Mouse (Mus musculus) CH12.LX (cell line): ENCODE data around the gene BC051142. TPM values are rescaled to one million over a fixed set of nuclear protein-coding genes. Genes with fewer than 3 reads are reported as not detected.

ENCODE experiments used
- DNase-seq: peaks from one replicate; pipeline ENCODE4 v3.0.0-alpha.2; 2013; ENCODE audit errors: extremely low read depth
- H3K27ac ChIP-seq: 2 replicates; pipeline ENCODE4 v1.5.1; 2012; ENCODE audit warnings: low read depth, mild to moderate bottlenecking, control low read depth, moderate library complexity; ENCODE audit not compliant: insufficient read depth
- H3K27me3 ChIP-seq: replicated peaks from 2 replicates; pipeline ENCODE3; 2012; ENCODE audit warnings: inconsistent platforms
- H3K36me3 ChIP-seq, 2 experiments: replicated peaks in 1 of 2; 2 replicates each; pipeline versions ENCODE3 to v1.6.1; 2012; ENCODE audit warnings: inconsistent platforms in 1 of 2, low read length in 1 of 2, mild to moderate bottlenecking in 1 of 2, mixed read lengths in 1 of 2, moderate library complexity in 1 of 2; ENCODE audit not compliant: control insufficient read depth in 1 of 2, insufficient read depth in 1 of 2
- H3K4me1 ChIP-seq, 2 experiments: 2 replicates each; pipeline ENCODE4 v1.6.1; 2012; ENCODE audit warnings: inconsistent platforms in 1 of 2, moderate library complexity in 1 of 2; ENCODE audit not compliant: insufficient read depth in 2 of 2, control insufficient read depth in 1 of 2
- H3K4me2 ChIP-seq: 2 replicates; pipeline ENCODE4 v1.6.1; 2012; ENCODE audit warnings: low read depth, mild to moderate bottlenecking, control low read depth; ENCODE audit not compliant: poor library complexity, insufficient read depth, severe bottlenecking
- H3K4me3 ChIP-seq, 3 experiments: fragments of 150-350 bp in 1 of 3; sonication (generic) in 1 of 3; replicated peaks in 1 of 3; 2 replicates each; pipeline versions ENCODE3 to v1.5.1; 2011 to 2012; ENCODE audit warnings: low read depth in 2 of 3, low read length in 2 of 3, mild to moderate bottlenecking in 2 of 3, moderate library complexity in 2 of 3, control low read depth in 1 of 3, improper control_type of control experiment in 1 of 3, inconsistent platforms in 1 of 3, mixed read lengths in 1 of 3; ENCODE audit not compliant: poor library complexity in 1 of 3
- H3K79me2 ChIP-seq: replicated peaks from 2 replicates; pipeline ENCODE4 v1.6.1; 2012; ENCODE audit warnings: mild to moderate bottlenecking, moderate library complexity; ENCODE audit not compliant: control insufficient read depth, poor library complexity, insufficient read depth, severe bottlenecking; ENCODE audit errors: extremely low read depth
- H3K9ac ChIP-seq: 2 replicates; pipeline ENCODE4 v1.6.1; 2012; ENCODE audit warnings: low read depth, mild to moderate bottlenecking, control low read depth, moderate library complexity; ENCODE audit not compliant: insufficient read depth
- H3K9me3 ChIP-seq: replicated peaks from 2 replicates; pipeline ENCODE3; 2012; ENCODE audit warnings: low read length, inconsistent platforms, mixed read lengths
- BHLHE40 ChIP-seq: IDR thresholded peaks from 2 replicates; pipeline ENCODE4 v1.6.1; 2011; ENCODE audit warnings: mild to moderate bottlenecking, low read depth, low read length, improper control_type of control experiment
- CHD2 ChIP-seq: IDR thresholded peaks from 2 replicates; pipeline ENCODE4 v1.6.1; 2011; ENCODE audit warnings: low read length, improper control_type of control experiment
- CTCF ChIP-seq, 2 experiments: IDR thresholded peaks in 1 of 2; conservative IDR thresholded peaks in 1 of 2; 2 replicates each; pipeline ENCODE4 v1.5.1; 2011 to 2012; ENCODE audit warnings: low read depth in 2 of 2, low read length in 2 of 2, improper control_type of control experiment in 1 of 2, inconsistent platforms in 1 of 2, mild to moderate bottlenecking in 1 of 2, moderate library complexity in 1 of 2
- HCFC1 ChIP-seq: IDR thresholded peaks from 2 replicates; pipeline ENCODE4 v1.6.1; 2012; ENCODE audit warnings: low read depth, mild to moderate bottlenecking, inconsistent platforms, low read length, improper control_type of control experiment
- IRF4 ChIP-seq: IDR thresholded peaks from 2 replicates; pipeline ENCODE4 v1.6.1; 2014; ENCODE audit warnings: low read depth, mild to moderate bottlenecking, inconsistent platforms, low read length, improper control_type of control experiment
- MAFK ChIP-seq: IDR thresholded peaks from 2 replicates; pipeline ENCODE4 v1.6.1; 2011; ENCODE audit warnings: low read length, improper control_type of control experiment; ENCODE audit not compliant: insufficient replicate concordance
- MEF2A ChIP-seq: IDR thresholded peaks from 2 replicates; pipeline ENCODE4 v1.6.1; 2014; ENCODE audit warnings: low read depth, mild to moderate bottlenecking, inconsistent platforms, low read length, improper control_type of control experiment, borderline replicate concordance
- NELFE ChIP-seq: IDR thresholded peaks from 2 replicates; pipeline ENCODE4 v1.6.1; 2011; ENCODE audit warnings: low read depth, low read length, improper control_type of control experiment
- PAX5 ChIP-seq: IDR thresholded peaks from 2 replicates; pipeline ENCODE4 v1.6.1; 2012; ENCODE audit warnings: low read length, inconsistent platforms, mixed read lengths
- POLR2AphosphoS2 ChIP-seq: IDR thresholded peaks from 2 replicates; pipeline ENCODE4 v1.6.1; 2011; ENCODE audit warnings: low read depth, low read length, improper control_type of control experiment
- RCOR1 ChIP-seq: conservative IDR thresholded peaks from 2 replicates; pipeline ENCODE4 v1.6.1; 2012; ENCODE audit warnings: low read depth, mild to moderate bottlenecking, inconsistent platforms, low read length, improper control_type of control experiment
- SIN3A ChIP-seq: IDR thresholded peaks from 2 replicates; pipeline ENCODE4 v1.6.1; 2012; ENCODE audit warnings: low read length, improper control_type of control experiment, inconsistent platforms
- TBP ChIP-seq: conservative IDR thresholded peaks from 2 replicates; pipeline ENCODE4 v1.6.1; 2011; ENCODE audit warnings: low read depth, low read length, improper control_type of control experiment
- TCF12 ChIP-seq: IDR thresholded peaks from 2 replicates; pipeline ENCODE4 v1.6.1; 2014; ENCODE audit warnings: low read depth, mild to moderate bottlenecking, inconsistent platforms, low read length, improper control_type of control experiment
- USF1 ChIP-seq: IDR thresholded peaks from 2 replicates; pipeline ENCODE4 v1.6.1; 2014; ENCODE audit warnings: low read depth, mild to moderate bottlenecking, inconsistent platforms, low read length, improper control_type of control experiment
- USF2 ChIP-seq: conservative IDR thresholded peaks from 2 replicates; pipeline ENCODE4 v1.6.1; 2011; ENCODE audit warnings: low read depth, low read length, improper control_type of control experiment
- ZMIZ1 ChIP-seq: IDR thresholded peaks from 2 replicates; pipeline ENCODE4 v1.6.1; 2012; ENCODE audit warnings: low read depth, mild to moderate bottlenecking, inconsistent platforms, low read length, improper control_type of control experiment
- dilution Hi-C: fragments of 300-500 bp; cut with MboI; formaldehyde crosslinking; loops from 2 replicates; pipeline ENCODE4 v1.14.3; 2020; ENCODE audit warnings: low sequenced_read_pairs; ENCODE audit not compliant: extremely low pct_unique_long_range_greater_than_20kb, extremely low pct_ligation_motif_present
- in situ Hi-C: fragments of 300-500 bp; cut with MboI; formaldehyde crosslinking; loops from 3 replicates; pipeline ENCODE4 v1.14.3; 2019; ENCODE audit warnings: low sequenced_read_pairs, low pct_ligation_motif_present, low pct_unique_long_range_greater_than_20kb, mixed read lengths
- polyA plus RNA-seq: library from polyadenylated mRNA; unstranded; fragments of >175 nt; gene quantifications from 2 replicates; pipeline ENCODE4 v1.2.1, GENCODE M21; 2012; ENCODE audit warnings: low read depth; ENCODE audit not compliant: insufficient read length
- total RNA-seq, 2 experiments: library from RNA; depleted of rRNA; stranded (reverse); fragments of 300-350 nt in 1 of 2; fragments of >200 nt in 1 of 2; gene quantifications; 2 replicates each; pipeline ENCODE4 v1.2.3; 2012 to 2014

BC051142 gene
- total and polyA plus RNA-seq, 3 experiments = 0.28 to 0.83 TPM; not detected in 1

DNA sequence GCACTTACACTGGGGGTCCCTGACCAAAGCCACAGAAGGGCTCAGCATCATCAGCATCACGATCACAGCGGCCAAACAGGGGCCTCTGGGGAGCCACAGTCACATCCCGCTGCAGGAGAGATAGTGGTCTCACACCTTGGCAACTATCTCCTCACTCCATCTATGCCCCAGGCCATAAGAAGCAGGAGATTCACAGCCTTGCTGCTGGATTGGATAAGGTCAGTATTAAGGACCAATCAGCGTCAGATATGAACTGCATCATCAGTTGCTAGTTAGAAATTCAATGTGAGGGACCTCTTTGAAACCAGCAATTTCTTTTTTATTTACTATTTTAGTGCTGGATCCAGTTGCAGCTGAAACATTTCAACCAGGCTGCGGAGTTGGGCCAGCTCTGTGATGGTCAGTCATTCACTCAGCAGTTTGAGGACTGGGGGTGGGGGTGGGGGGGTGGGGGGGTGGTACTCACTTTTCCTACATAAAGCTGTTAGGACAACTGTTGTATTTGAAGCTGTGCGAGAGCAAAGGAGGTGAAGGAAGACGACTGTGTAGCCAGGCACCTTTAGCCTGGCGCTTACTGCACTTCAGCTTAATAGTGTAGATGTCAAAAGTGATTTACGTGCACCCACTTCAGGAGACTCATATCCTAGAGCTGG is 436 bp upstream of the BC051142 start:
- H3K9me3 ChIP-seq = peaks cover 3% of the 10 kb centered on the region
- TF ChIP-seq TBP = 0 out of 2 replicates have a peak, but pooled peaks have one; percentile 63
- no peak for TF ChIP-seq SIN3A
- 0 out of 2 replicates have a peak, but pooled peaks have one; percentile 17 for TF ChIP-seq TCF12
- TF ChIP-seq CHD2 = peak; percentile 95
- TF ChIP-seq CTCF (conservative IDR thresholded peaks at IDR 0.05 in 1 of 2, IDR thresholded peaks at IDR 0.05 in 1 of 2; ENCODE audit: low read depth in 2 of 2, low read length in 2 of 2) = no peak
- no peak for TF ChIP-seq USF2
- no peak for TF ChIP-seq MAFK
- no peak for TF ChIP-seq IRF4
- TF ChIP-seq POLR2AphosphoS2 = no peak
- 0 out of 2 replicates have a peak overlapping the region, but pooled peaks have one; percentile 39 for H3K27ac ChIP-seq
- no peaks in the 10 kb centered on the region for H3K79me2 ChIP-seq
- 0 out of 2 replicates have a peak overlapping the region, but pooled peaks have one; percentile 40 for H3K4me2 ChIP-seq
- peak overlapping the region; percentile 40 to 62 (median 62) for H3K4me3 ChIP-seq
- H3K36me3 ChIP-seq = no peaks in the 10 kb centered on the region
- H3K4me1 ChIP-seq = peaks cover 0 to 17% of the 10 kb centered on the region in 2 experiments; a peak in 2 of 4 replicates
- in situ Hi-C loops = no loop called here
- dilution Hi-C loops = no loop called here
- H3K9ac ChIP-seq = no peak overlapping the region
- DNase-seq = peak; percentile 94
- no peaks in the 10 kb centered on the region for H3K27me3 ChIP-seq

- Histone ChIP-seq H3K4me3 (peak overlapping the region in 1 of 3 experiments; percentile 62), H3K79me2 (no peaks in the 10 kb centered on the region), H3K9me3 (peaks cover 3% of the 10 kb centered on the region), H3K9ac (no peak overlapping the region), H3K36me3 (no peaks in the 10 kb centered on the region), H3K4me1 (peaks cover 0 to 17% of the 10 kb centered on the region in 2 experiments; a peak in 2 of 4 replicates), H3K27ac (no peak overlapping the region), H3K4me2 (peak overlapping the region; percentile 30; the same call in 1 of the 2 replicates), H3K27me3 (no peaks in the 10 kb centered on the region)
- dilution Hi-C loops (no loop called here), in situ Hi-C loops (no loop called here)
- DNase-seq = no peak
- no peak for TF ChIP-seq USF1
- no peak for TF ChIP-seq SIN3A
- no peak for TF ChIP-seq RCOR1
- no peak for TF ChIP-seq ZMIZ1
- TF ChIP-seq CHD2 = no peak
- no peak for TF ChIP-seq BHLHE40
- no peak for TF ChIP-seq NELFE
- TF ChIP-seq PAX5 = no peak
- TF ChIP-seq TBP = no peak
- no peak for TF ChIP-seq HCFC1
- no peak for TF ChIP-seq MEF2A
Observed at GRCm38 (mm10) chr17:34399394-34399715, 735 bp downstream of the BC051142 start.
